Mouse (Mus musculus) urinary bladder, postnatal 36 days (tissue): ENCODE measurements around the gene Prkn.

Experiments used
- DNase-seq, 2 experiments: peaks; one replicate each; pipeline ENCODE4 v3.0.0; 2022; ENCODE audit warnings: low spot score in 2 of 2, mixed read lengths in 1 of 2

Gene Prkn

DNA sequence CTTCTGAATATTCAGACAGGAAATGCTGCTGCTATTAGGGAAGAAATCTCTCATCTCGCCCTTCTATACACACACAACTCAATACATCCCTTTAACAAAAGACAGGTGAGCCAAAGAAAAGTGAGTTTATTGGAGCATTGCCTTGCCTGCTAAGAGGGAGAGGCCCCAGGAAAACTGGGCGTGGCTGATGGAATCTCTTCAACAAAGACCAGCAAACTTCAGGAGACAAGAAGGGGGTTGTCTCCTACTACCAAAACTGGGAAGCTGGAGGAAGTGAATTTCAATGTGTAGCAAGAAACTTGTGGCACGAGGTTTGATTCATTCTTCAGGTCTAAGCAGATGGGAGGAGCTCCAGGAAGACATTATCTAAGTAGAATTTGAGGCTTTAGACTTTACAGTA is 989.3 kb downstream of the Prkn start:
- no peak for DNase-seq

DNA sequence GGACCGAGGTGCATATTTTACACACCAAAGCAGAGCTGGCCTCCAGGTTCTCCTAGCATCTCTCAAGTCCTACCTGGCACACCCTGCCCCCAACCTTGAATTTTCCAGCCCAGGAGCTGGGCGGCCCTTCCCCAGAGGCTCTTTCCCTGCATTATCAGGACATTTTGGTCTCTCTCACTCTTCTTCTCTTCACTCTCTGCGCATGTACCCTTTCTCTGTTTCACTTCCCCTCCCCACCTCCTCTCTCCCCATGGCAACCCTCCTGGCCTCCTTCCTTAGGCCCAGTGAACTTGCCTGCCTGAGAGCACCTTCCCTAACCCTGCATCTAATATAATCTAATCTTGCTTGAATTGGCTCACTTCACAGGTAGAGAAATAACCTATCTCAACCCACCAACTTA is 996.9 kb downstream of the Prkn start:
- no peak for DNase-seq

DNA sequence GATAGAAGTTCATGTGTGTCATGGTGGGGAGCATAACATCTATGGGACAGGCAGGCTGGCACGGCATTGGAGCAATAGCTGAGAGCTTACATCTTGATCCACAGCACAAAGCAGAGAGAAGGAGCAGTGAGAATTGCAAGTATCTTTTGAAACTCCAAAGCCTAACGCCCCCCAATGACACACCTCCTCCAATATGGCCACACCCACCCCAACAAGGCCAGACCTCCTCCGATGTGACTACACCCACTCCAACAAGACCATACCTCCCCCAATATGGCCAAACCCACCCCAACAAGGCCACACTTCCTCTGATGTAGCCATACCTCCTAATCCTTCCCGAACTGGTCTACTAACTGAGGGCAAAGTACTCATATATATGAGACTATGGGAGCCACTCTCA is 1004.3 kb downstream of the Prkn start:
- no peak for DNase-seq

DNA sequence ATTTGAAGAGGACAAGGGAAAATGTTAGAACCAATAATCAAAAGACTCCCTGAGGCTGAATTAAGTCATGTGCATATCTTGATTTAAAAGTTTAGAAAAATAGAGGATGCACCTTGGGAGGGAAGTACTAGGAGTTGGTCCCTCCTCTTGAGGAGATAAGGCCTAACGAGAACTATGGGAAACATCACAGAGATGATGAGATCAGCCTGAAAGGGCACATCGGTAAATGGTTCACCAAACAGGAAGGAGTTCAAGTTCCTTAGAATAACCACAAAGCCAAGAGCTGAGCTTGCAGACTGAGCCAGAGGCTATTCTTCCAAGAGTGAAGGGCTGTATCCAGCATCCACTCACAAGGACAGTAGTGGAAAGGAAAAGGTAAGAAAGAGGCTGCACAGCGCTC is 1004.8 kb downstream of the Prkn start:
- no peak for DNase-seq

DNA sequence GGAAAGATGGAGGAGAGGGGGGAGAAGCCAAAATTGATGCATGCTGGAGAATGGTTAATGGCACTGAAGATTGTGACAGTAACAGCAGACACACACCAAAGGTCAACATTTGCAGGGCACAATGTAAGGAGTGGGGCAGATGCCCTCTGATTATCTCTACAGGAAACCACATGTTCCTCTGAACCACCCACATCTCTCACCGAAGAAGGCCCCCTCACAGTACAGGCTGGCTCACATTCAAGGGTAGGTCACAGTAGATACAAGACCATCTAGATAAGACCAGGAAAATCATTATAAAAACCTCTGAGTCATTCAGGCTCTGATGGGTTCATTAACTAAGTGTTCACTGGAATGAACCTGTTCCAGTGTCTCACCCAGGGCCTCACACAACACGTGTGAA is 1005.3 kb downstream of the Prkn start:
- DNase-seq, result no peak

DNA sequence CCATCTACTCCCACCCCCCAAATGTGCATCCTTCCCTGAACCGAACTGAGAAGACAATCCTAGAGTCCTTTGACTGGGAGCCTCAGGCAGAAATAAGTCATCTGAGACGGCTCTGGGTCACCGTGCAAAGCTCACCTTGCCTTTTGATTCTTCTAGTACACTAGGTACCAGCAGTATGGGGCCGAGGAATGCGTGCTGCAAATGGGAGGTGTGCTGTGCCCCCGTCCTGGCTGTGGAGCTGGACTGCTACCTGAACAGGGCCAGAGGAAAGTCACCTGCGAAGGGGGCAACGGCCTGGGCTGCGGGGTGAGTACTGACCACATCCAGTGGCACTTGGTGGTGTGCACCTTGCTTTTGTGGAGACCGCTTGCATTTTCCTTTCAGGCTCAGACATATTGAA is 1014.4 kb downstream of the Prkn start:
- DNase-seq, result no peak

DNA sequence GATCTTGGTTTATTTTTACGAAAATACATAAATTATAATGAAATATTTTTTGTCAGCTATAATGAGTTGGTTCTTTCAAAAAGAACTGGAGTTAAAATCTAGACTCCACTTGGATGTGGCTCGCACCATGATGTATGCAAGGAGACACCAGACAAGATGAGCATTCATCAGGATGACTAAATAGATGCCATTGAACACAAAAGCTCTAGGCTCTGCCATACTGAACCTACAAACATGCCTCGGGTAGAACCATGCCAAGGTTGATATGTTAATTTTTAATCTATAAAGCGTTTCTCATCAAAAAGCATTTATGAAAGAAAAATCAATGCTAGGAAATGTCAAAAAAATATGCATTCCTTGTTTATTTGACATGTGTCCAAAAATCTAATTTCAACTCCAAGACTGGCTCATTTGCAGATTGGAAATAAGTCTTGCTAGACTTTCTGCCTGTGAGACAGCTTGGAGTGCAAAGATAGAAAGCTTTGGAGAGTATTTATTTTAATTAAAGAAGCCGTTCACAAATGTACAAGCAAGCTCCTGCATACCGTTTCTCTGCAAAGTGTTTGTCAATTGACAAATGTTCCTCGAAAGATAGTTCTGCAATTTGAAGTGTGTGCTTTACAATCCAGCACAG is 1018.7 kb downstream of the Prkn start:
- no peak for DNase-seq

DNA sequence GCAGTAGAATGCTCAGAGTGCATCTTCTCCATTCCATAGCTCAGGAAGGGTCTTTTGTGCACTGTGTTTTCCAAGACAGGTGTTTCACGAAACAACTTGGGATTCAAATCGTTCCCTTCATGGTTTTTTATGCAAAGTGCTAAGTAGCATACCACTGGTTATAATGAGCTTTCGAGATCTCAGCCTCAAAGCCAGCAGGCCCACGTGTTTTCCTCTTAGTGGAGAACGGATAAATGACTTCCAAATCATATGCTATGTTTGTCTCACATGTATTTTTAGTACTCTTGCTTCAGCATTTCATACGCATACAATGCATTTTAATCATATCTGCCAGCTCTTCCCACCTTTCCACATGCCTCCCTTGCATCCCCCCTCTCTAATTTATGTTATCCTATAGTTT is 1021.0 kb downstream of the Prkn start:
- no peak for DNase-seq

DNA sequence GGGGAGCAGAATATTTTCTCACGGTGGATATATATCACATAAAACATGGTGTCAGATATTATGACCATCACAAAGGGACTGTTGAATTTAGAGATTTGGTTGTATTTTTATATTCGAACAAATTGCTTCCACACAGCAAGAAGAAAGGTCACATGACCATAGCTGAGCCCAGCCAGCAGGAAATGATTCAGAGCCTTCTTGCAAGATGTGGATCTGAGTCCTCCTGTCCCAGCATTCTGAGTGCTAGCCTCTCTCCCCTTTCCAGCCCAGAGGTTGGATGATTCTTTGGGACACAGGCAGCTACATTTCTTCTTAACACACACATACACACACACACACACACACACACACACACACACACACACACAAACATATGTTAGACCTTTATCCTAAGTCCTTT is 1022.2 kb downstream of the Prkn start:
- DNase-seq, result no peak

DNA sequence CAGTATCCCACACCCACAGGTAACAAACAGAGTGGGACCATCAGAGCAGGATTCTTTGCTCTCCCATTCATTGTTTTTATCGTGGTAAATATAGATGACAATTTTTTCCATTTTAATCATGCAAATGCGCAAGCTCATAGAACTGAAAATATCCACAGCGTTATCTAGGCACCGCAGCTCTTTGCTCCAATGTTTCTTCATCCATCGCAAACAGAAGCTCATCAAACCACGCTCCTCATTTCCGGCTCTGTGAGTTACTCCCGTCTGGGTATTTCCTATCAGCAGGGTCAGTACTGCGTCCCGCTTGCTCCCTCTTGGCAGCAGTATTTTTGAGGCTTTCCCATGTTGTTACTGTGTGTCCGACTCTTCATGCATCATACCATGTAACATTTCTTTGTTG is 1022.8 kb downstream of the Prkn start:
- DNase-seq, result no peak

DNA sequence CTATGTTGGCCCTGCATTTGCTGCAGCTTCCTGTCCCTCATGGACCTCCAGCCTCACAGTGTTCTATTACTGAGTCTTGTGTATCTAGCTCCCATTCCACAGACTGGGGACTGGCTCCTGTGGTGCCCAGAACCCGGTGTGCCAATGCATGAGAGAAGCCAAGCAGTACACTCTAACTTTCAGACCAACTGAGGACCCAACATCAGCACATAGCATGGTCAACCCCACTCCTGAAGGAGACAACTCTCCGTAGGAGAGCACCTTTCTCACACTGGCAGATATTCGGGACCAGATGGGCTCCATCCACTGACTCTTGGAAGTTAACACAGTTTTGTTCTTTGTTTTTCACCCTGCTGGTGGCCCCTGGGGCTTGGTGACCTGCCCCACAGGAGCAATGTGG is 1026.0 kb downstream of the Prkn start:
- DNase-seq, result no peak

DNA sequence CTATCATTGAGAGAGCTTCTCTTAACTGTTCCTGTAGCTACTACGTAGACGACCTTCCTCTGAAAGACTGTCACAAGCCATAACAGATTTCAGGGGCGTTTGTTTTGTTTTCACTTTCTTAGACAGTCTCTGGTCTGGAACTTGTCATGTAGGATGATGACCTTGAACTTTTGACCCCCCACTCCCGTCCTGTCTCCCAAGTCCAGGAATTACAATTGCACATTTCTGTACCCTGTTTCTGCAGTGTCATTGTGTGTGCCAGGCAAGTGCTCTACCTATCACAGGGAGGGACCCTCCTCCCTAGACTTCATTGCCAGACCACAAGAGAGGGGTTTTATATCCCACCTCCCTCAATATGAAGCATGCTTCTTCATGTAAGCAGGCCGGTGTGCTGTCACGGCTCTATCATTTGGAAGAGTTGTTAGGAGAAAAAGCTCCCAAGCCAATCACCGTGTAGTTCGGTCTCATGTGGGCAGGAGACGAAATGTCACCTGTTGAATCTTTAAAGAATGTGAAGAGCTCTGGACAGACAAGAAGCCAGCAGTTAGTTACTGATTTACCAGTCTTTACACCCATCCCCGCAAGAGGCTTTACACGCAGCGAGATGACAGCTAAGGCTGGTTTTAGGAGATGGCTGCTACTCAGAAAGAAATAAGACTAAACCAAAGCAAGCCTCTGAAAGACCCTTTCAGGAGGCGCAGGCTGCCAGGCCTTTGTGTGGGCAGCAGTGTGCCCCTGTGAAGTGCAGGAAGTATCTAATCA is 1027.3 kb downstream of the Prkn start:
- DNase-seq, result no peak

DNA sequence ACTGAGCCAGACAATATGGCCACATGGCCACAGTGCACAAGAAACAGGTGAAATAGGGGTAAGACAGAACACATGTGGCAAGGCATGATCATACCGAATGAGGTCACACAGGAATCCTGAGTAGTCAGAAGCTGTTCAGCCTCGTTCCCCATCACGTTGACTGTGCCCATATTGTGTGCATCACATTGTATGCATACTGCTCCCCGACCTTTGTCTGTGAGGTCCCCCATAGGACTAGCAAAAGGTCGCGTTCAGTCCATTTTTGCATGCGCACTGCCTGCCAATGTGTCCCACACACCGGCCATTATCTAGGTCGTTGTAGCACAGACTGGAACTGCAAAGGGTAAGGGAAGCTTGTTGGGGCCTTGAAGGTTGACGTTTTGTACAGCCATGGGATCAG is 1030.4 kb downstream of the Prkn start:
- DNase-seq, result no peak

DNA sequence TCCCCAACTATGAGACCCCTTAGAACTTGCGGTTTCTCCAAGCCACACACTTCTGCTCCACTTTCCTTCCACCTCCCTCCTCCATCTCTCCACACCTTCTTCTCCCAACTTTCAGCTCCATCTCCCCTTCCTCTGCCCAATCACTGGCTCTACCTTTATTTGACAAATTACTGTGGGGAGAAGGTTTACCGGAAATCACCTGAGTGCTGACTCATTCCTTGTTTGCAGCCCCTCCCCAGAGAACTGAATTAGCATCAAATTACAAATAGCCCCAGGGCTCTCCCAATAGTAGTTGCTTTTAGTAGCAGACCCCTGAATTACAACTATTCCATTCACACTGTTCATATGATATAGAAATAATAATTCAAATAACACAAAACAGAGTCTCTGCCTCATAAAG is 1036.1 kb downstream of the Prkn start:
- no peak for DNase-seq

DNA sequence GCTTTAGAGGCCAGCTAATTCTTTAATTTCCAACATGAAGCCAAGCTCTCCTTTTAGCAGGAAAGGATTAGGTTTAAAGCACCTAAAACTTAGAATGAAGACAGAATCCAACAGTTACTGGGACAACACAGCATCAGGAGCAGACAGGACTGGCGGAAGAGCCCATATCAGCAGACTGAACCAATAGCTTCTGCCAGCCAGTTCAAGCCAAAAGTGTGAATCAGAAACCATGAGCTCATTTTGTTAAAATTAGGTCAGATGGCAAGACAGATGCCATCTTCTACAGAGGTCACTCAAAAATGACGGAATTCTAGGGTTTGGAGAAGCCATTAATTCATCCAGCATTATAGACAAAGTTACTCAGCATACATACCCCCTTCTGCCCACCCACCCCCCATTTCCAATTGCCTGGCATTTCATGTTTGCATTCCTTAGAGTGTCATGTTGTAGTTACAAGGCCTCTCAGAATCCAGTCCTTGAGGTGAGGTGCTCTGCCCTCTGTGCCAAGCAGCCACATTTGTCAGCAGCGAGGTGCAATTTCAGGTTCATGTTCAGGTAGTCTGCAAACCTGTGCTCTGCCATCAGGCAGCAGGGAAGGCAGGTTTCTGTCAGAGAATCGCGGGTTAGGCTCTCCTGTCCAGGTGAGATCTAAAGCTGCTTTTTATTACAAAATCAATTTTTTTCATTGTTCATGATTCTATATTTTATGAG is 1041.1 kb downstream of the Prkn start:
- DNase-seq, result no peak

DNA sequence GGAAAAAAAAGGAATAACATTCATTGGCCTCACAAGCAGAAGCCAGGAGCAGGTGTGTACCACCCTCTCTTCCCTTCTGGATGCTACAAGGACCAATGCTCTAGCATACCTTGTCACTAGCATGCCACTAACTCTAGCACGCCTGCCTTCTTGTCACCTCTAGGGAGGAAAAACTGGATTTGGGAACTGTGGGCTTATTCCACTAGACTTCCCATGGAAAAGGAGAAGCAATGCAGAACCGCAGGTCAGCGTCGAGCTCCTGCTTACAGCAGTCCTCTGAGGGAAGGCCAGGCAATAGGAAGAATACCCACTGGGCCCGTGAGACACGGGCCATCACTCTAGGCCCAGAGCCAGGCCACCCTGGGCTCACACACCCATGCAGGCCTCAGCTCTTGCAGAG is 1045.4 kb downstream of the Prkn start:
- no peak for DNase-seq

DNA sequence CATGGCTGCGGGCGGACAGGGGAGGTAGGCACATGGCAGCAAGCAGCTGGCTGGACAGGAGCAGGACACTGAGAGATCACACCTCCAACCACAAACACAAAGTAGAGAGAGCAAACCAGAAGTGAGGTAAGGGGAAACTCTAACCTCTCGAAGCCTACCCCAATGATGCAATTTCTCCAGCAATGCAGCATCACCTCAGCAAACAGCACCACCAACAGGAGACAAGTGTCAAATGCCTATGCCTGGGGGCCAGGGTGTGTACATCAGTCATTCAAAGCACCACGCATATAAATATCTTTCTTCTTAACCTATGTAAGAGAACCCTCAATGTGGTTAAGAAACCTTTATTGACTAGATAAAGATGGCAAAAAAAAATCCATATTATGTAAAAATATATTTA is 1046.8 kb downstream of the Prkn start:
- DNase-seq, result no peak

DNA sequence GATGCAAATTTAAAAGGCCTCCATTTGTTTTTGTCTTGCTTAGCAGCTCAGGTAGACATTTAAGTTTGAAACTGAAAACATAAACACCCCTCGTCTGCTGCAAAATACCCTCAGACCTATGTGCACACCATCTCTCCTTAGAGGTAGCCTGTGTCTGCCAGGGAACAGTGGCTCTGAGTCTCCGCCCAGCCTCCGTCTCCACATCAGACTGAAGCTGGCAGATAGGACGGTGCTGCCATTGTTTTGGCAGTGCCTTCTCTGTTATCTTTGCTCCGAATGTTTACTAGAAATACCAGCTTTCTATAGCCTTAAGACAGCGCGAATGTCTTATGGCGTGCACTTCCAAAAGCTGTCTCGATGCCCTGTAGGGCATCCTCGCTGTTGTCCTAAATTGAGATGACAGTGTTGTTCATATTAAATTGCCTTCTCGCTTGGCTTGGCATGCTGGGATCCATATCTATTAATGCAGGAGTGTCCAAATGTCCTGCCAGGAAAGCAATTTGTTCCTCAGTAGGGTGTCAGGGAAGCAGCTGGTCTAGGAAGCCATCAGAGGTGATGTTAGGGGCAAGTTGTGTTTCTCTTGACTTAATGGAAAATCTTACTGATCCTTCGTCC is 1047.5 kb downstream of the Prkn start:
- DNase-seq, result no peak

DNA sequence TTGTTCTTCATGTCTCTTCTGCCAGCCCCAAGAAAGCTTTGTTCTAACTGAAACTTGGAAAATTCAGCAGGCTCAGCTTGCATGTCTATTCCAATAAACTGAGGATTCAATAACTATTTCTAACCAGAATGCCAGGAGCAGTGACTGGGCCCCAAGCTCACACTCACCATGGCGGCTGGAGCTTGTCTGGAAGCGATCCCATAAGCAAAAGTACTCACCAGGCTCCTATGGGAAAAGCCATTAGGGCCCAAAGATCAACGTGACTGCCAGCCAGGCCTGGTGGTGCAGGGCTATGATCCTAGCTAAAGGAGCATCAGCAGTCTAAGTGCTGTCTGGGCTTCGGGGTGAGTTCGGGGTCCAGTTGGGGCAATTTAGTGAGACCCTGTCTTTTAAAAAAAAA is 1048.6 kb downstream of the Prkn start:
- DNase-seq, result no peak

DNA sequence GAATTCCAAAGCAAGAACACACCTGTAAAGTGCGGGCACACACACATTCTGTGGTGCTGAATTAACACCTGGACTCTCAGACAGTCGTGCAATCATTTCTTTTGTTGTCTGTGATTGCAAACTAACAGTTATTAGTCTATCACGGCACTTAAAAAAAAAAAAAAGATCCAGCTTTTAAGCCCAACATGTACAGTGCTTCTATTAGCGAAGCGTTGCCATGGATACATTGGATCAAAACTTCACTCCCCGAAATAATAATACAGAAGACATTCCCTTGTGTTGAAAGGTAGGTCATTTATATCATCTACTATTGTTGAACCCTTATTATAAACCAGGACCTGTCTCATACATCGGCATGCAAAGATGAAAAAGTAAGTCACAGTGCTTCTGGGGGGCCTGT is 1060.1 kb downstream of the Prkn start:
- DNase-seq, result no peak

DNA sequence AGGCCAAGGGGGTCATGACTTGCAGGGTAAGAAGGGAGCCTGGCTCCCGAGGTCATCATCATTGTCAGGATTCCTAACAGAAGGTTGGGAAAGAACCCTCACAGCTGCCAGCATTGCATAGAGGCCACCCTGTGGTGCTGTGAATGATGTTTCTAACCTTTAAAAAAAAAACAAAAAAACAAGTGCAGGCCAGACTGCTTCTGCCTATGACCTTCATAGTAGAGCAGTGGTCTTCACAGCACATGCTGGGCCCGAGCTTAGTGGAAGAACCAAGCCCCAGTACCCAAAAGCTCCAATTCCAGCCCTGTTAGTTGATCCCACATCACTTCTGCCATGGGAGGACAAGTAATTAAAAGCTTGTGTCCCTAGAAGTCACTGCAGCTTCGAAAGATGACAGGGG is 1061.5 kb downstream of the Prkn start:
- no peak for DNase-seq

DNA sequence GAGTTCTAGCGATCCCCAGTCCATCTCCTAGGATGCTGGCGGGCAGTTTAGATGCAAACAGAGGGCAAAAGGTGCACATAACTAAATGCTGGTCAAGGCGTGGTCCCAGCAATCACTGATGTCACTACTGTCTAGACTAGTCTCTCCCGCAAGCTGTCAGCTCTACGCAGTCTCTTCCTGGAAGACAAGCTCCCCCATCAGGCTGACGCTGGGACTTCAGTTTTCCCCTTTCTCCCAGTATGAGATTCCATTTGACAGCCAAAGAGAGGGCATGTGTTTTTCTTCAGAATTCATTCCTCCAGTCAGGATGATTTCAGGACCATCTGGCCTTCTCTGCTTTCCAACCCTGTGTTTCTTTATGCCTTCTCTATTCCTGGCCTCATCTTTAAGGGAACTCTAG is 1062.8 kb downstream of the Prkn start:
- DNase-seq, result no peak
